Mouse (Mus musculus) midbrain, embryonic 15.5 days (tissue): Measurements from ENCODE around the gene Tecpr2. TPM values are rescaled to one million over a fixed set of nuclear protein-coding genes. Genes with fewer than 3 reads are reported as not detected.

Experiments
- ATAC-seq: fragments of 200-750 bp; cut with Nextera tagmentation; replicated peaks from 2 replicates; pipeline ENCODE4 v1.8.0; 2017; ENCODE audit warnings: moderate TSS enrichment
- H3K27ac ChIP-seq: fragments of 300-500 bp; sonication (generic); 2 replicates; pipeline ENCODE4 v1.5.1; 2015; ENCODE audit warnings: mild to moderate bottlenecking, inconsistent platforms
- H3K27me3 ChIP-seq: fragments of 300-500 bp; sonication (generic); replicated peaks from 2 replicates; pipeline ENCODE4 v1.6.1; 2015; ENCODE audit warnings: inconsistent platforms
- H3K36me3 ChIP-seq: fragments of 300-500 bp; sonication (generic); replicated peaks from 2 replicates; pipeline ENCODE4 v1.6.1; 2015; ENCODE audit warnings: inconsistent platforms
- H3K4me1 ChIP-seq: fragments of 300-500 bp; sonication (generic); 2 replicates; pipeline ENCODE4 v1.6.1; 2015; ENCODE audit warnings: inconsistent platforms
- H3K4me2 ChIP-seq: fragments of 300-500 bp; sonication (generic); 2 replicates; pipeline ENCODE4 v1.6.1; 2015; ENCODE audit warnings: inconsistent platforms, mild to moderate bottlenecking, moderate library complexity
- H3K4me3 ChIP-seq: fragments of 300-500 bp; sonication (generic); 2 replicates; pipeline ENCODE4 v1.5.1; 2015; ENCODE audit warnings: mild to moderate bottlenecking, inconsistent platforms
- H3K9ac ChIP-seq: fragments of 300-500 bp; sonication (generic); 2 replicates; pipeline ENCODE4 v1.6.1; 2015; ENCODE audit warnings: mild to moderate bottlenecking, inconsistent platforms
- H3K9me3 ChIP-seq: fragments of 300-500 bp; sonication (generic); 2 replicates; pipeline ENCODE4 v1.6.1; 2016; ENCODE audit warnings: inconsistent platforms
- whole genome bisulfite sequencing: fragments of 180-500 bp; shearing (Covaris S2); methylation state at CpG from one replicate; pipeline ENCODE4 v1.1.7; 2015; ENCODE audit warnings: mixed read lengths; 5-methylcytosine and 5-hydroxymethylcytosine counted together
- polyA plus RNA-seq: library from polyadenylated mRNA; unstranded; fragments of >200 nt; fragmentation: Nextera tagmentation; extraction: Ambion mirVana; gene quantifications from 2 replicates; pipeline ENCODE4 v1.2.1, GENCODE M21; 2015

Gene Tecpr2
- polyA plus RNA-seq, 1 experiment from 2014 or later = 9.4 TPM

- ATAC-seq = no peak
- no peaks in the 10 kb centered on the region for H3K27me3 ChIP-seq
- peaks cover 25% of the 10 kb centered on the region; the same call in 1 of the 2 replicates for H3K36me3 ChIP-seq
- no peaks in the 10 kb centered on the region for H3K4me1 ChIP-seq
- no peak overlapping the region for H3K9ac ChIP-seq
- H3K27ac ChIP-seq = no peak overlapping the region
- no peak overlapping the region for H3K4me2 ChIP-seq
- no peaks in the 10 kb centered on the region for H3K9me3 ChIP-seq
- H3K4me3 ChIP-seq = no peak overlapping the region
- WGBS = 94% methylated on average over 5 of the region's 5 CpGs
Measured at GRCm38 (mm10) chr12:110871247-110871646, 17.8 kb upstream of the Tecpr2 start.

- peaks cover 40% of the 10 kb centered on the region; the same call in 1 of the 2 replicates for H3K36me3 ChIP-seq
- ATAC-seq = no peak
Measured at GRCm38 (mm10) chr12:110875351-110875750, 13.7 kb upstream of the Tecpr2 start.

GRCm38 (mm10) chr12:110882291-110882690, 6.8 kb upstream of the Tecpr2 start:
- Histone ChIP-seq H3K36me3 (peaks cover 23% of the 10 kb centered on the region), H3K4me3 (no peak overlapping the region), H3K9me3 (no peaks in the 10 kb centered on the region), H3K27ac (no peak overlapping the region), H3K27me3 (no peaks in the 10 kb centered on the region), H3K9ac (no peak overlapping the region), H3K4me2 (no peak overlapping the region), H3K4me1 (no peaks in the 10 kb centered on the region)
- WGBS = 91% methylated on average over 7 of the region's 7 CpGs
- ATAC-seq = no peak

More at GRCm38 (mm10) chr12:110875351-110875750, 13.7 kb upstream of the Tecpr2 start:
- H3K4me1 ChIP-seq = no peaks in the 10 kb centered on the region
- H3K4me2 ChIP-seq = no peak overlapping the region
- H3K9me3 ChIP-seq = no peaks in the 10 kb centered on the region
- WGBS = 88% methylated on average over 2 of the region's 2 CpGs
- no peaks in the 10 kb centered on the region for H3K27me3 ChIP-seq
- no peak overlapping the region for H3K27ac ChIP-seq
- H3K9ac ChIP-seq = no peak overlapping the region
- no peak overlapping the region for H3K4me3 ChIP-seq

- WGBS = 88% methylated on average over 2 of the region's 2 CpGs
- H3K4me3 ChIP-seq = no peak overlapping the region
- no peak overlapping the region for H3K4me2 ChIP-seq
- H3K4me1 ChIP-seq = peaks cover 18% of the 10 kb centered on the region
- no peaks in the 10 kb centered on the region for H3K9me3 ChIP-seq
- no peak overlapping the region for H3K9ac ChIP-seq
- no peaks in the 10 kb centered on the region for H3K27me3 ChIP-seq
- H3K27ac ChIP-seq = no peak overlapping the region
- H3K36me3 ChIP-seq = peaks cover 5% of the 10 kb centered on the region
- ATAC-seq = no peak
Measured at GRCm38 (mm10) chr12:110885251-110885650, 3.8 kb upstream of the Tecpr2 start.

- peak overlapping the region; percentile 80 for H3K4me2 ChIP-seq
- H3K4me3 ChIP-seq = peak overlapping the region; percentile 93
- H3K9me3 ChIP-seq = no peaks in the 10 kb centered on the region
- peak overlapping the region; percentile 92 for H3K9ac ChIP-seq
- no peaks in the 10 kb centered on the region for H3K27me3 ChIP-seq
- no peak for ATAC-seq
- WGBS = 43% methylated on average over 12 of the region's 12 CpGs
- no peak overlapping the region for H3K27ac ChIP-seq
- peaks cover under 1% of the 10 kb centered on the region; the same call in 1 of the 2 replicates for H3K36me3 ChIP-seq
- H3K4me1 ChIP-seq = peaks cover 21% of the 10 kb centered on the region
Measured at GRCm38 (mm10) chr12:110888106-110888505, 958 bp upstream of the Tecpr2 start.

- no peaks in the 10 kb centered on the region for H3K9me3 ChIP-seq
- H3K4me2 ChIP-seq = peak overlapping the region; percentile 80
- WGBS = 0% methylated on average over 25 of the region's 25 CpGs
- peak overlapping the region; percentile 93 for H3K4me3 ChIP-seq
- no peaks in the 10 kb centered on the region; the same call in 1 of the 2 replicates for H3K36me3 ChIP-seq
- H3K4me1 ChIP-seq = peaks cover 21% of the 10 kb centered on the region
- peak overlapping the region; percentile 95; the same call in 1 of the 2 replicates for H3K27ac ChIP-seq
- H3K9ac ChIP-seq = peak overlapping the region; percentile 92
- H3K27me3 ChIP-seq = no peaks in the 10 kb centered on the region
- ATAC-seq = peak; percentile 65; the same call in 1 of the 2 replicates
Measured at GRCm38 (mm10) chr12:110888606-110889005, 458 bp upstream of the Tecpr2 start.

GRCm38 (mm10) chr12:110891887-110892286, 2.8 kb downstream of the Tecpr2 start:
- no peaks in the 10 kb centered on the region for H3K36me3 ChIP-seq
- no peak overlapping the region for H3K27ac ChIP-seq
- H3K4me2 ChIP-seq = no peak overlapping the region
- H3K4me1 ChIP-seq = peaks cover 21% of the 10 kb centered on the region
- 91% methylated on average over 1 of the region's 1 CpGs for WGBS
- no peaks in the 10 kb centered on the region for H3K27me3 ChIP-seq
- no peak overlapping the region for H3K9ac ChIP-seq
- H3K4me3 ChIP-seq = no peak overlapping the region
- H3K9me3 ChIP-seq = no peaks in the 10 kb centered on the region
- no peak for ATAC-seq

GRCm38 (mm10) chr12:110902106-110902505, 13.0 kb downstream of the Tecpr2 start:
- Histone ChIP-seq H3K9me3 (no peaks in the 10 kb centered on the region), H3K27ac (no peak overlapping the region), H3K4me2 (no peak overlapping the region), H3K9ac (no peak overlapping the region), H3K4me3 (no peak overlapping the region), H3K4me1 (no peaks in the 10 kb centered on the region), H3K27me3 (no peaks in the 10 kb centered on the region), H3K36me3 (no peaks in the 10 kb centered on the region)
- ATAC-seq = no peak
- WGBS = 72% methylated on average over 4 of the region's 4 CpGs

- WGBS = 79% methylated on average over 2 of the region's 2 CpGs
- Histone ChIP-seq H3K4me2 (no peak overlapping the region), H3K9ac (no peak overlapping the region), H3K9me3 (no peaks in the 10 kb centered on the region), H3K36me3 (no peaks in the 10 kb centered on the region), H3K27ac (no peak overlapping the region), H3K4me1 (no peaks in the 10 kb centered on the region), H3K4me3 (no peak overlapping the region), H3K27me3 (no peaks in the 10 kb centered on the region)
- ATAC-seq = no peak
Measured at GRCm38 (mm10) chr12:110903536-110903935, 14.5 kb downstream of the Tecpr2 start.

GRCm38 (mm10) chr12:110907845-110908244, 18.8 kb downstream of the Tecpr2 start:
- Histone ChIP-seq H3K36me3 (no peaks in the 10 kb centered on the region), H3K9ac (no peak overlapping the region), H3K4me2 (no peak overlapping the region), H3K9me3 (no peaks in the 10 kb centered on the region), H3K27me3 (no peaks in the 10 kb centered on the region), H3K4me1 (no peaks in the 10 kb centered on the region), H3K27ac (no peak overlapping the region), H3K4me3 (no peak overlapping the region)
- ATAC-seq = no peak
- 90% methylated on average over 3 of the region's 3 CpGs for WGBS

- H3K4me1 ChIP-seq = no peaks in the 10 kb centered on the region
- no peaks in the 10 kb centered on the region for H3K27me3 ChIP-seq
- no peak overlapping the region for H3K27ac ChIP-seq
- 94% methylated on average over 2 of the region's 2 CpGs for WGBS
- no peaks in the 10 kb centered on the region for H3K9me3 ChIP-seq
- H3K36me3 ChIP-seq = no peaks in the 10 kb centered on the region
- H3K4me3 ChIP-seq = no peak overlapping the region
- H3K4me2 ChIP-seq = no peak overlapping the region
- H3K9ac ChIP-seq = no peak overlapping the region
- no peak for ATAC-seq
Measured at GRCm38 (mm10) chr12:110909962-110910361, 20.9 kb downstream of the Tecpr2 start.

- no peak for ATAC-seq
- Histone ChIP-seq H3K4me1 (no peaks in the 10 kb centered on the region), H3K4me3 (no peak overlapping the region), H3K4me2 (no peak overlapping the region), H3K27ac (no peak overlapping the region), H3K27me3 (no peaks in the 10 kb centered on the region), H3K9me3 (no peaks in the 10 kb centered on the region), H3K9ac (no peak overlapping the region), H3K36me3 (peaks cover 21% of the 10 kb centered on the region; the same call in 1 of the 2 replicates)
- 91% methylated on average over 9 of the region's 9 CpGs for WGBS
Measured at GRCm38 (mm10) chr12:110915761-110916160, 26.7 kb downstream of the Tecpr2 start.

- H3K9ac ChIP-seq = no peak overlapping the region
- no peak for ATAC-seq
- no peaks in the 10 kb centered on the region for H3K27me3 ChIP-seq
- H3K27ac ChIP-seq = no peak overlapping the region
- peaks cover 21% of the 10 kb centered on the region; the same call in 1 of the 2 replicates for H3K36me3 ChIP-seq
- H3K4me2 ChIP-seq = no peak overlapping the region
- H3K4me1 ChIP-seq = no peaks in the 10 kb centered on the region
- H3K9me3 ChIP-seq = no peaks in the 10 kb centered on the region
- H3K4me3 ChIP-seq = no peak overlapping the region
- WGBS = 95% methylated on average over 4 of the region's 4 CpGs
Measured at GRCm38 (mm10) chr12:110920254-110920653, 31.2 kb downstream of the Tecpr2 start.
